Comparison of ENCODE assay signal across 39 mouse cellular contexts in the genomic region with DNA sequence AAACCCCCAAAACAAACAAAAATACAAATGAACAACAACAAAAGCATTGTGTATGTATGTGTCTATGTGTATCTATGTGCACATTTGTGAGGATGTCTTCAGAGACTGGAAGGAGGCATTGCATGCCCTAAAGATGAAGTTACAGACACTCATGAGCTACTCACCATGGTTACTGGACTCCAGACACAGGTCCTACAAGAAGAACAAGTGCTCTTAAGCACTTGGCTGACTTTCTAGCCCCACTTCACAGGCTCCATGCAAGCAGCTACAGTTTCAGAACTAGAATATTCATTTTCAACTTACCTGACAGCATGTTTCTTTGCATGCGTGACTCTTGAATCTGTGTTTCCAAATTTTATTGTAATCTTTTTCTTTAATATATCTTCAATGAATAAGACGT. TPM values are rescaled to one million over a fixed set of nuclear protein-coding genes. Genes with fewer than 3 reads are reported as not detected.
"Had no signal": no experiment of that assay in that cellular context is flagged by ENCODE, and none has a peak within 500 bp of the region (broad histone marks: within the 10 kb centered on the region; RNA-seq: fewer than 3 reads in every experiment).

No protein-coding gene starts in this region.

- ATAC-seq: forebrain, postnatal 0 days; hindbrain, postnatal 0 days; intestine, embryonic 16.5 days had no signal

- H3K4me2 ChIP-seq: heart, embryonic 11.5 days; heart, embryonic 13.5 days; heart, embryonic 15.5 days; hindbrain, embryonic 13.5 days; hindbrain, embryonic 15.5 days; kidney, embryonic 15.5 days; limb, embryonic 13.5 days had no signal

- H3K9me3 ChIP-seq: heart, embryonic 13.5 days; heart, embryonic 15.5 days; hindbrain, embryonic 13.5 days; hindbrain, embryonic 15.5 days; kidney, embryonic 15.5 days; limb, embryonic 13.5 days had no signal

- H3K27me3 ChIP-seq: heart, embryonic 13.5 days; heart, embryonic 15.5 days; hindbrain, embryonic 13.5 days; hindbrain, embryonic 15.5 days; kidney, embryonic 15.5 days; limb, embryonic 13.5 days had no signal

- H3K9ac ChIP-seq: forebrain, postnatal 0 days; heart, embryonic 13.5 days; heart, embryonic 15.5 days; hindbrain, embryonic 13.5 days; hindbrain, embryonic 15.5 days; kidney, embryonic 15.5 days; limb, embryonic 13.5 days had no signal

- DNase-seq: forebrain, postnatal 0 days; gastrocnemius, postnatal 14 days; gastrocnemius, postnatal 36 days; heart, adult 11 months; heart, adult 2 months; heart, postnatal 14 days; heart, postnatal 36 days; kidney, adult 11 months; kidney, adult 2 months; kidney, adult 9 months; kidney, postnatal 14 days; kidney, postnatal 36 days; layer of hippocampus, adult 9-11 months; layer of hippocampus, postnatal 36 days; left cerebral cortex, postnatal 4 days had no signal

- H3K4me1 ChIP-seq: heart, embryonic 13.5 days; heart, embryonic 15.5 days; hindbrain, embryonic 13.5 days; hindbrain, embryonic 15.5 days; limb, embryonic 13.5 days had no signal

- H3K36me3 ChIP-seq: heart, embryonic 13.5 days; heart, embryonic 15.5 days; hindbrain, embryonic 13.5 days; hindbrain, embryonic 15.5 days; kidney, embryonic 15.5 days; limb, embryonic 13.5 days had no signal

- H3K27ac ChIP-seq: heart, adult 2 months; heart, embryonic 13.5 days; heart, embryonic 15.5 days; hindbrain, embryonic 13.5 days; hindbrain, embryonic 15.5 days; hindbrain, postnatal 0 days; kidney, embryonic 15.5 days; kidney, postnatal 0 days; limb, embryonic 13.5 days had no signal

- H3K4me3 ChIP-seq: heart, adult 2 months; heart, embryonic 13.5 days; heart, embryonic 15.5 days; hindbrain, embryonic 13.5 days; hindbrain, embryonic 15.5 days; kidney, embryonic 15.5 days; limb, embryonic 13.5 days had no signal

RNA-seq across cellular contexts. Expression of a gene that starts 24.6 kb away (rescaled TPM):
- total RNA-seq: gastrocnemius, adult 18-20 months; gastrocnemius, adult 8-10 months; gastrocnemius, postnatal 14 days; gastrocnemius, postnatal 36 days; heart, adult 2 months; heart, postnatal 14 days; heart, postnatal 36 days; hematopoietic stem cell, adult 5-6 weeks; layer of hippocampus, adult 18-20 months; layer of hippocampus, postnatal 14 days; layer of hippocampus, postnatal 36 days; left cerebral cortex, adult 18-20 months; left cerebral cortex, adult 8-10 months; left cerebral cortex, postnatal 10 days; left cerebral cortex, postnatal 25 days; left cerebral cortex, postnatal 4 days had no signal
- polyA plus RNA-seq: forebrain, postnatal 0 days; gonadal fat pad, adult 2 months; heart, adult 2 months; heart, embryonic 11.5 days; heart, embryonic 13.5 days; heart, embryonic 15.5 days; heart, postnatal 0 days; hindbrain, embryonic 11.5 days; hindbrain, embryonic 13.5 days; hindbrain, embryonic 15.5 days; hindbrain, postnatal 0 days; intestine, embryonic 14.5 days; intestine, embryonic 16.5 days; kidney, embryonic 15.5 days; kidney, postnatal 0 days; large intestine, adult 2 months; limb, embryonic 13.5 days had no signal
